Mouse (Mus musculus) forebrain, embryonic 14.5 days (tissue): ENCODE measurements at regions not wholly inside any gene's neighbourhood (a gene's known extent, or its start where the extent isn't known, plus 50 kb on each side); places are given as distances from the start of the nearest gene placed in this dataset.

ENCODE experiments used
- ATAC-seq: fragments of 200-750 bp; cut with Nextera tagmentation; 2 replicates; pipeline ENCODE4 v1.8.0; 2017; ENCODE audit warnings: mild to moderate bottlenecking, moderate library complexity
- DNase-seq: peaks from one replicate; pipeline ENCODE4 v3.0.0-alpha.2; 2015; ENCODE audit warnings: low spot score
- H3K27ac ChIP-seq: fragments of 300-500 bp; sonication (generic); 2 replicates; pipeline ENCODE4 v1.5.1; 2014; ENCODE audit warnings: low read depth, mild to moderate bottlenecking, control low read depth, low read length, moderate library complexity
- H3K27me3 ChIP-seq: fragments of 300-500 bp; sonication (generic); replicated peaks from 2 replicates; pipeline ENCODE4 v1.6.1; 2014; ENCODE audit warnings: low read length, control low read depth, mixed read lengths; ENCODE audit not compliant: control insufficient read depth, insufficient read depth
- H3K36me3 ChIP-seq: fragments of 300-500 bp; sonication (generic); 2 replicates; pipeline ENCODE4 v1.6.1; 2014; ENCODE audit warnings: low read length, control low read depth; ENCODE audit not compliant: control insufficient read depth, insufficient read depth
- H3K4me1 ChIP-seq: fragments of 300-500 bp; sonication (generic); 2 replicates; pipeline ENCODE4 v1.6.1; 2014; ENCODE audit warnings: antibody characterized with exemption, low read length, control low read depth; ENCODE audit not compliant: control insufficient read depth, insufficient read depth
- H3K4me2 ChIP-seq: fragments of 300-500 bp; sonication (generic); 2 replicates; pipeline ENCODE4 v1.6.1; 2014; ENCODE audit warnings: mild to moderate bottlenecking, control low read depth, low read length
- H3K4me3 ChIP-seq: fragments of 300-500 bp; sonication (generic); 2 replicates; pipeline ENCODE4 v1.5.1; 2014; ENCODE audit warnings: low read depth, low read length, control low read depth
- H3K9ac ChIP-seq: fragments of 300-500 bp; sonication (generic); 2 replicates; pipeline ENCODE4 v1.6.1; 2014; ENCODE audit warnings: mild to moderate bottlenecking, low read length, control low read depth, moderate library complexity
- H3K9me3 ChIP-seq: fragments of 300-500 bp; sonication (generic); replicated peaks from 2 replicates; pipeline ENCODE4 v1.6.1; 2016; ENCODE audit warnings: low read length, control low read depth, mixed read lengths; ENCODE audit not compliant: control insufficient read depth
- WGBS: fragments of 180-500 bp; shearing (Covaris S2); extraction: QIAGEN DNeasy Blood & Tissue Kit; methylation state at CpG from one replicate; pipeline ENCODE4 v1.1.7; 2014; 5-methylcytosine and 5-hydroxymethylcytosine counted together

DNA sequence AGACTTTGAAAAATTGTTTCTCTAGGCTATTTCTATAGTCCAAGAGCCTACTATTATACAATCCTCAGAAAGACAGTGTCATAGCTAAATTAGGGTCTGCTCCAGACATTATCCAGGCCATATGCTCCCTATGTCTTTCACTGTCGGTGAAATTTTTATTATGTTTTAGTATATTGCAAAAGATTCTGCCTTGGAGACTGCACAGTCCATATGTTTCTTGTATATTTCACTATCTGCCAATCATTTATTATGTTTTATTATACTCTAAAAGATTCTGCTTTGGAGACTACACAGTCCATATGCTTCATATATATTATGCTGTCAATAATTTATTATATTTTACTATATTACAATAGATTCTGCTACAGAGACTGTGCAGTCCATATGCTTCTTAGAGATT is 564.3 kb upstream of the 4931417E11Rik start:
- Histone ChIP-seq H3K27ac (no peak overlapping the region), H3K4me3 (no peak overlapping the region), H3K27me3 (no peaks in the 10 kb centered on the region), H3K9me3 (no peaks in the 10 kb centered on the region), H3K4me2 (no peak overlapping the region), H3K36me3 (no peaks in the 10 kb centered on the region), H3K9ac (no peak overlapping the region), H3K4me1 (no peaks in the 10 kb centered on the region)
- DNase-seq (peak; percentile 18), ATAC-seq (peak; percentile 50; the same call in 1 of the 2 replicates)
- 67% methylated on average over 1 of the region's 1 CpGs for WGBS

DNA sequence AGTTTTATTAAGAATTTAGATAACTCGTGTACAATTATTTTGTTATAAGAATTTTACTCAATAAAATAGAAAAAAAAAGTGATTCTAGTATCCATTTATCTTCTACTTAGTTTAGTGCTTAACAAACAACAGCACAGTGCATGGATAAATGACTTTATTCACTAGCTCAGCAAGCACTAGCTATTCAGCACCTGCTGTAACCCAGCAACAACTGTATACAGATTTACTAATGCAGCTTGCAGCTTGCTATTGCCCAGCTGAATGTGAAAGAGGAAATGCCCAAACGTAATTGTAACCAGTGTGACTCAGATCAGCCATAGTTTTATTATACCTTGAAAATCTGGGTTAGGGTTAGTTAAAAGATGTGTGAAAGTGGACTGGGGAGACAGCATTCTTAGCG is 547.6 kb upstream of the 4931417E11Rik start:
- Histone ChIP-seq H3K27ac (no peak overlapping the region), H3K4me2 (no peak overlapping the region), H3K36me3 (no peaks in the 10 kb centered on the region), H3K9ac (no peak overlapping the region), H3K9me3 (no peaks in the 10 kb centered on the region), H3K4me3 (no peak overlapping the region), H3K27me3 (no peaks in the 10 kb centered on the region), H3K4me1 (no peaks in the 10 kb centered on the region)
- WGBS, result 44% methylated on average over 3 of the region's 3 CpGs
- ATAC-seq (peak; percentile 57; the same call in 1 of the 2 replicates), DNase-seq (peak; percentile 37)

DNA sequence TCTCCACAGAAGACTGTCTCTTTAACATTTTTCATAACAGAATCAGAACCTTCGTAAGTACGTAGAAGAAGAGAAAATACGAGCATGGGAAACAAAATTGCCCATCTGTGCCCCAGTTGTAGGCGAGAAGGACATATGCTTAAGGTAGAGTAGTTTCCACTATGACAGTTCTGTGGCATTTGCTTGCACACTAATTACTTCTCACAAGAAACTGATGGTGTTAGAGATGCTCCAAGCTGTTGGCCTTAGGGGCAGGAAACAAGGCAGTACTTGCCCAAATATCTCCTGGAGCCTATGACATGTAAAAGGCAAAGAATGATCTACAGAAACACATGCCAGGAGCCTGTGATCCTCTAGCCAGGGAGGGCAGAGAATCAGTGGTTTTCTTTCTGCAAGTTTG is 512.3 kb upstream of the 4931417E11Rik start:
- H3K27me3 ChIP-seq, result no peaks in the 10 kb centered on the region
- no peaks in the 10 kb centered on the region for H3K4me1 ChIP-seq
- DNase-seq, result peak; percentile 49
- WGBS, result 83% methylated on average over 4 of the region's 4 CpGs
- no peak overlapping the region for H3K4me3 ChIP-seq
- H3K9ac ChIP-seq, result no peak overlapping the region
- H3K36me3 ChIP-seq, result no peaks in the 10 kb centered on the region
- H3K9me3 ChIP-seq, result no peaks in the 10 kb centered on the region
- ATAC-seq, result no peak
- H3K4me2 ChIP-seq, result no peak overlapping the region
- no peak overlapping the region for H3K27ac ChIP-seq

DNA sequence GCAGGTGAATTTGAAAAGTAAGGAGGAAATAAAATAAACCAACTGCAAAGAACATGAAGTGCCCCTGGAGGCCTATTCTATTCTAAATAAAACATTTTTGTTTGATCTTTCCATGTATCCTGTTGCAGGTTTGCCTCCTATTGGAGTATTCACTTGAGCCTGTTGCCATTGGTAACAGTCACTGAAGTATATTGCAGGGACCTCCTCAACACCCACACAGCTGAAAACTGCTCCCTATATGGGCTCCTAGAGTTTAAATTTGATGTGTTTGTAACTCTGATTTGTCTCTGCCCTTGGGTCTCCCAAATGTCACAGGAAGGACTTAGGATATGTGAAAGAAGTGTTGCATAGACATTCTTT is 480.4 kb upstream of the 4931417E11Rik start:
- no peak overlapping the region for H3K27ac ChIP-seq
- H3K9me3 ChIP-seq, result no peaks in the 10 kb centered on the region
- no peak overlapping the region for H3K4me3 ChIP-seq
- H3K27me3 ChIP-seq, result no peaks in the 10 kb centered on the region
- peak; percentile 77 for ATAC-seq
- peak; percentile 54 for DNase-seq
- H3K36me3 ChIP-seq, result no peaks in the 10 kb centered on the region
- no peak overlapping the region for H3K9ac ChIP-seq
- H3K4me2 ChIP-seq, result no peak overlapping the region
- H3K4me1 ChIP-seq, result no peaks in the 10 kb centered on the region

DNA sequence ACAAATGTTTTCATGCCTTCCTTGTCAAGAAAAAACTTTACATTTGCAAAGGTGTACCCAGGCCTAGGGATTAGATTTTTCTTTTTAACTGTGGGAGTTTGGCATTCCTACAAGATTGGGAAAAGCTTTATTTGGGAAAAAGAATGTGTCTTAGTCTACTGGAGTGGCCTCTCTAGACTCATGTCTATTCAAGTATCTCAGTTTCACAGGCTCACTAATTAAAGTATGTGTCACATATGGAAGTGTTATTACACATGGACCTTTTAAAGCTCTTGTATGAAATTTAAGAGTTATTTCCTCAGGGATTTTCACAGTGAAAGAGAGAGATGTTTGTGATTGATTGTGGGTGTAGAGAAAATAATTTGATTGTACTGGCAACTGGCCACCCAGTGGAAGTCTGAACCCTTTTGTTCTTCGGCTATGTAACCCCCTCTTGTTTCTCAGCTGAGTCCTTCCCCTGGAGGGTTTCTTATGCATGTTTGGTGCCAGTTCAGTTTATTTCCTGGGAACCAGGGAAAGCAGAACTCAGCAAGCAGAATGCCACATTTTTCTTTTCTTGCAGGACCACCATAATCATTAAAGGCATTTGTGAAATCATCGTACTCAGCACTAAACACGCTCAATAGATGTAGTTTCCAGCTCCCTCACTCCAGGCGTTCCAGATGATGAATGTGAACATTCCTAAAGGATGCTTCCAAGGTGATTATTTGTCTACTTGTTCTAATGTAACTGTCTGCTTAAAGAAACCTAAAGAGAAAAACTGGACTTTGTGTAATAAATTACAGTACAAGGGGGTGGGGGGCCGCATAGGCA is 479.9 kb upstream of the 4931417E11Rik start:
- H3K4me2 ChIP-seq, result no peak overlapping the region
- no peaks in the 10 kb centered on the region for H3K27me3 ChIP-seq
- no peaks in the 10 kb centered on the region for H3K9me3 ChIP-seq
- no peaks in the 10 kb centered on the region for H3K36me3 ChIP-seq
- no peak overlapping the region for H3K27ac ChIP-seq
- 62% methylated on average over 5 of the region's 5 CpGs for WGBS
- no peaks in the 10 kb centered on the region for H3K4me1 ChIP-seq
- no peak overlapping the region for H3K4me3 ChIP-seq
- DNase-seq (peak; percentile 59), ATAC-seq (peak; percentile 83)
- H3K9ac ChIP-seq, result no peak overlapping the region

DNA sequence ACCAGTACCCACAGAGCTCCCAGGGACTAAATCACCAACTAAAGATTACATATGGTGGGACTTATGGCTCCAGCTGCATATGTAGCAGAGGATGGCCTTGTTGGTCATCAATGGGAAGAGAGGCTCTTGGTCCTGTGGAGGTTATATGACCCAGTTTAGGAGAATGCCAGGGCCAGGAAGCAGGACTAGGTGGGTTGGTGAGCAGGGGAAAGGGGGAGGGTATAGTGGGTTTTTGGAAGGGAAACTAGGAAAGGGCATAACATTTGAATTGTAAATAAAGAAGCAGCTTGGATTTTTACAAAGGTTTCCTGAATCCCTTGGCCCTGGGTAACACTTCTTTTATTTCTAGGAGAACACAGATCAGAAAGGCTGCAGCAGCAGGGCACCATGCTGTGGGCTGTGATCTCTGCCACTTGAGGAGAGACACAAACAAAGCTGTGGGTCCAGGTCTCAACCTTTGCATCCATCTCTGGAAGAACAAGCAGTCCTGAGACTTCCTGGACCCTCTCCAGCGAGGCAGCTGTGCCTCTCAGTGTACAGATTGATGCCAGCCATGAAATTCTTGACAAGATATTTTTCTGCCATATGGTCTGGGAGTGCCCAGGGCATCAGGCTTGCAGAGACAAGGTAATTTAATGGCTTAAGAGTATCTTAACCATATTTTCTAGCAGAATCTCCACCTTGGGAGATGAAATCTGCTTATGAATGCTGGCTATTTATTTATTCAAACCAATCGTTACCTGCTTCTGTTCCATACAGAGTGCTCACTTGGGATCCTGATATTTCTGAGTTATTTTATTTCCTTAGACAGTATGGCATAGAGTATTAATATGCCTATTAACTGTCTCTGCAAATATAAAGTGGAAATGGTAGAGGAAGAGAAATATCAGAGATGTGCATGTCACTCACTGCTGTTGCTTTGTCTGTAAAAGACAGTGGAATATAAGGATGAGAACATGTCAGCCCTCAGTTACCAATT is 444.2 kb upstream of the 4931417E11Rik start:
- Histone ChIP-seq H3K4me2 (no peak overlapping the region), H3K36me3 (no peaks in the 10 kb centered on the region), H3K4me3 (no peak overlapping the region), H3K9ac (no peak overlapping the region), H3K27ac (no peak overlapping the region; the same call in 1 of the 2 replicates), H3K27me3 (no peaks in the 10 kb centered on the region), H3K4me1 (no peaks in the 10 kb centered on the region), H3K9me3 (no peaks in the 10 kb centered on the region)
- WGBS, result 39% methylated on average over 2 of the region's 2 CpGs
- DNase-seq (peak; percentile 75), ATAC-seq (peak; percentile 89)

DNA sequence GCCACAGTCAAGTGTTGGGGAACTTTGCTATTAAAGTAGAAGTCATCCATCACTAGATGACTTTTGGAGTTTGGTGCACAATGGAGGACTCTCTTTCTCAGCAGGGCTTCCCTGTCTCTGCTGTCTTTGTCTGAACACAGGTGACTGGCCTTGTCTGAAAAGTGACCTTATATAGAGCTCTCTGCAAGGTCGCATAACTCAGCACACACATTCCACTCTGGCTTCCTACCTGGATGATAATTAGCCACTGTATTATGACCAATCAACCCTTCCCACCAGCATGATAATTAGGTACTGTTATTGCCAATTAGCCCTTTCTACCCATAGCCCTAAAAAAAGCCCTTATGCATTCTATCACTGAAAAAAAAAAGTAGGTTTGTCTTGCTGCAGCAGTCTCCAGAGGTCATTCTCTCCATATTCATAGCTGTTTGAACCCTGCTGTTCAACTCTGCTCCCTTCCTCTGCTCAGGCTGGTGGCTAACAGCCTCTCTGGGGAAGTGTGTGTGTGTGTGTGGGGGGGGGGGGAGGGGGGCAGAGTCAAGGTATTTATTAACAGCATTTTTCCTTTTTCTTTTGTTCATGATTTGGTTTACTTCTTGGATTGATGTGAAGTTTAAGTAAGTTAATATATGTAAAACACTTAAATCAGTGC is 419.8 kb upstream of the 4931417E11Rik start:
- Histone ChIP-seq H3K36me3 (no peaks in the 10 kb centered on the region), H3K27me3 (no peaks in the 10 kb centered on the region), H3K4me2 (no peak overlapping the region), H3K9me3 (no peaks in the 10 kb centered on the region), H3K27ac (no peak overlapping the region), H3K4me3 (no peak overlapping the region), H3K4me1 (no peaks in the 10 kb centered on the region), H3K9ac (no peak overlapping the region)
- ATAC-seq, result no peak
- DNase-seq, result no peak
- WGBS, result 55% methylated on average over 1 of the region's 1 CpGs

DNA sequence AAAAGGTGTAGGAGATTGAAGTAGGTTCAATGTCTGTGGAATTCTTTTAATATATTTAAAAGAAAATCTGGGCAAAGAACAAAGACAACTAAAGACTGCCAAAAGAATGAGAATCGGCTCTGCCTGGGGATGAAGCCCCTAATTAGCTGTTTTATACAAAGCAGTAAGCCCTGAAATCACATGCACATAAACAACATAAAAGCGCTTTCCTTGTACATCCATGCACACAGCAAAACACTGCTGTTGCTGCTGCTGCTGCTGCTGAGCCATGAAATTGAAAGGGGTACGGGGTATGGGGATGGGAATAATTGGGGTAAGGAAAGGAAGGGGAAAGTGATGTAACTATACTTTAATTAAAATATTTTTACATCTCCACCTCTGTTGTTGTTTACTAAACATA is 409.2 kb upstream of the 4931417E11Rik start:
- Histone ChIP-seq H3K4me3 (no peak overlapping the region), H3K9ac (no peak overlapping the region), H3K9me3 (no peaks in the 10 kb centered on the region), H3K4me1 (no peaks in the 10 kb centered on the region), H3K36me3 (no peaks in the 10 kb centered on the region), H3K4me2 (no peak overlapping the region), H3K27ac (no peak overlapping the region), H3K27me3 (no peaks in the 10 kb centered on the region)
- DNase-seq (peak; percentile 43), ATAC-seq (0 out of 2 replicates have a peak, but pooled peaks have one; percentile 57)
- WGBS, result 23% methylated on average over 3 of the region's 3 CpGs
